Mouse (Mus musculus): ENCODE measurements at regions not wholly inside any gene's neighbourhood (a gene's known extent, or its start where the extent isn't known, plus 50 kb on each side); places are given as distances from the start of the nearest gene placed in this dataset.

DNA sequence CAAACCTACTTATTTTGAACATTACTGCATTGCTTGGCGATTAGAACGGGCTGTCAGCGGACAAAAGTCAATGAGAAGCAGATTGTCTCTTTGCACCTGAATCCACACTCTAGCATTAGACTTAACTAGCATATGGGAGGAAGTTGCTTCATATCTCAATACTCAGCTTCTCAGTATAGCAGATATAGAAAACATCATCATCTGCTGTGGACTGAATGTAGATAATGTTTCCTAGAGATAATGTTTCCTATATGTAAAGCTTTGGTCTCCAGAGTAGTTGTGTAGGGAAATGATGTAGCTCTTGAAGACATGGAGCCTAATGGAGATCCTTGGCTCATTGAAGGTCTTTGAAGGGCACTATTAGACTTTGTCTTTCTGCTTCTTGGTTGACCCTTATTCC is 267.0 kb upstream of the Rspo3 start:
- 91% methylated on average over 3 of the region's 3 CpGs for WGBS

DNA sequence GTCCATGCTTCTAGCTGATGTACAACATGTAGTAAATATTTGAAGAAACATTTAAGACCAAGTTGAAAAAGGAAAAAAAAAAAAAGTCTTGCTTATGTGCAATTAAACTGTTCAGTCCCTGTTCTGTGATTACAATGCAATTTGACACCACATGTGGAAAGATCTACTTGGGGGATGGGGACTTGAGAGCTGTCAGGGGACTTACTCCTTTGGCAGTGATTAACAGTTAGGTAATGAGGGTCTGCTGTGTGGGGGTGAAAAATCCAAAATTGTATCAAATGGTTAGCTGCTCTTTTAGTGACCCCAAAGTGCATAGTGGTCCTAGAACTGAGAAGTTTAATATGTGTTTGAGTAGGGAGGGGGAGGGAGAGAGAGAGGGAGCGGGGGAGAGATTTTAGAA is 259.0 kb upstream of the Rspo3 start:
- 96% methylated on average over 1 of the region's 1 CpGs for WGBS
- Histone ChIP-seq H3K9ac (ENCODE audit: low read length) (no peak overlapping the region), H3K27ac (ENCODE audit: low read depth, low read length) (no peak overlapping the region), H3K36me3 (ENCODE audit: control insufficient read depth, insufficient read depth, low read length) (no peaks in the 10 kb centered on the region), H3K9me3 (replicated peaks; ENCODE audit: control insufficient read depth, low read length) (no peaks in the 10 kb centered on the region), H3K4me2 (ENCODE audit: low read length) (no peak overlapping the region), H3K4me1 (ENCODE audit: control insufficient read depth, insufficient read depth, low read length) (no peaks in the 10 kb centered on the region), H3K27me3 (replicated peaks; ENCODE audit: control insufficient read depth, insufficient read depth, low read length) (no peaks in the 10 kb centered on the region), H3K4me3 (ENCODE audit: low read depth, low read length) (no peak overlapping the region)
- no peak for DNase-seq (ENCODE audit: low spot score)
- ATAC-seq = no peak

More for the DNA sequence above, 267.0 kb upstream of the Rspo3 start:
- Histone ChIP-seq H3K9ac (ENCODE audit: low read length) (no peak overlapping the region), H3K4me1 (ENCODE audit: control insufficient read depth, insufficient read depth, low read length) (no peaks in the 10 kb centered on the region), H3K9me3 (replicated peaks; ENCODE audit: control insufficient read depth, low read length) (no peaks in the 10 kb centered on the region), H3K4me2 (ENCODE audit: low read length) (no peak overlapping the region), H3K4me3 (ENCODE audit: low read depth, low read length) (no peak overlapping the region), H3K36me3 (ENCODE audit: control insufficient read depth, insufficient read depth, low read length) (no peaks in the 10 kb centered on the region), H3K27ac (ENCODE audit: low read depth, low read length) (no peak overlapping the region), H3K27me3 (replicated peaks; ENCODE audit: control insufficient read depth, insufficient read depth, low read length) (no peaks in the 10 kb centered on the region)
- DNase-seq (ENCODE audit: low spot score) (no peak), ATAC-seq (no peak)

DNA sequence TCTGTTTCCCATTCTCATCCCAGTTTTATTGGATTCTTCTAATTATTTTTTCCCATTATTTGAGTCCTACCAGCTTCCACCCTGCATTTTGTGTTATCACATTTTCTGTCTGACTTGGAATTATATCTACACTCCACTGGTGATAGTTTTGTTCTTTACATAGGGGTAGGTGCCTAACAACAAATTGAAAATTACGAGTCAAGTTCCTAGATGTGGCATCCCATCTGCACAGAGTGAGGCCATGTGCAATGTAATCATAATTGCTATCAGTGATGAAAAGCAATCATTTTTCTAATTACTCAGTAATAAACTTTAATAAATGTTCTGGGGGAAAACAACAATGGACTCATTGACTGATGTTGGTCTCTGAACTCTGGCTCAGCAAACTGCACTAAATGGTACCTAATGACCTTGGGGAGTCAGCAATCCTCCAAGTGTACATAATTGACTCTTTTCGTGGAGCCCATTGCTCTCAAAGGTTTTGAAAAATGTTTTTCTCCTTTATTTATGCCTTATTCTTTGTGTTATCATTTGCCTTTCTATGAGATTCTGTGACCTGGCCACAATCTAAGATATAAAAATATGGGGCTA is 250.6 kb upstream of the Rspo3 start:
- no peak overlapping the region for H3K4me2 ChIP-seq (ENCODE audit: low read length)
- H3K27ac ChIP-seq (ENCODE audit: low read depth, low read length) = no peak overlapping the region
- H3K9me3 ChIP-seq (replicated peaks; ENCODE audit: control insufficient read depth, low read length) = no peaks in the 10 kb centered on the region
- WGBS = 76% methylated on average over 2 of the region's 2 CpGs
- H3K9ac ChIP-seq (ENCODE audit: low read length) = no peak overlapping the region
- H3K27me3 ChIP-seq (replicated peaks; ENCODE audit: control insufficient read depth, insufficient read depth, low read length) = no peaks in the 10 kb centered on the region
- H3K4me3 ChIP-seq (ENCODE audit: low read depth, low read length) = no peak overlapping the region
- DNase-seq (ENCODE audit: low spot score) (no peak), ATAC-seq (no peak)
- H3K4me1 ChIP-seq (ENCODE audit: control insufficient read depth, insufficient read depth, low read length) = no peaks in the 10 kb centered on the region
- H3K36me3 ChIP-seq (ENCODE audit: control insufficient read depth, insufficient read depth, low read length) = no peaks in the 10 kb centered on the region

DNA sequence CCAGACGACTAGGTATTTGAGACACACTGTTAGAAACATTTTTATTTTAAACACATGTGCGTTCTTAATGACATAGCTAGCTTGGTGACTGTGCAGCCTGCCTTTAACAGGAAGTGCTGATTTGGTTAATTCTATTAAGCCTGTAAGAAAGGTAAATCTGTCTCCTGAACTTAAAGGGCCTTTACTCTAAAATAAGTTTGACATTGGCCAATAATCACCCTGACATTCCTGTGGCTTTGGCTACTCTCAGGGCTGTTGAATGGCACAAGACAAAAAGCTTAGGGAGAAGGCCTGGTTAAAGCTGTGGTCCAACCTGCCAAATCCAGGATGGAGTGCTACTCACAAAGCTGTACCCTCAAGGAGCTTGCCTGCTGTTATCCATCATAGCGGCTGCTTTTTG is 201.0 kb upstream of the Rspo3 start:
- 91% methylated on average over 3 of the region's 3 CpGs for WGBS
- DNase-seq (ENCODE audit: low spot score) = no peak
- no peak overlapping the region for H3K4me3 ChIP-seq (ENCODE audit: low read depth, low read length)

DNA sequence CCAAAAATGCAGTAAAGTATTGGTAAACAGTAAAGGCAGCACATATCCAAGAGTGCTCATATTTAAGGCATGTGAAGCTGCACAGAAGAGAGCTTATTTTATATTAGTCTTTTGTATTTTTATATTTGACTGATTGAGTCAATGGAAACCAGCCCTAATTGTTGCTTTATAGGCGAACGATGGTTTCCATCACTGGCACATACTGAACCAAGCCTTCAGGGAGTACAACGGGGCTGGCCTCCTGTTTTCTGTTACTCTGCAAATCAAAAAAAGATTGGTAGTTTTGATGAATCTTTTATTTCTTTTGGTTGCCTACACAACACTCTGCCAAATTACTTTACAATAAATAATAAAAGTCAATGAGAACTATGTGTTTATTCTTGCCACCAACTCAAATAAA is 189.7 kb upstream of the Rspo3 start:
- H3K27ac ChIP-seq (ENCODE audit: low read depth, low read length) = no peak overlapping the region
- H3K9me3 ChIP-seq (replicated peaks; ENCODE audit: control insufficient read depth, low read length) = no peaks in the 10 kb centered on the region
- ATAC-seq (no peak), DNase-seq (ENCODE audit: low spot score) (no peak)
- H3K4me3 ChIP-seq (ENCODE audit: low read depth, low read length) = no peak overlapping the region
- no peaks in the 10 kb centered on the region for H3K4me1 ChIP-seq (ENCODE audit: control insufficient read depth, insufficient read depth, low read length)
- H3K9ac ChIP-seq (ENCODE audit: low read length) = no peak overlapping the region
- no peaks in the 10 kb centered on the region for H3K27me3 ChIP-seq (replicated peaks; ENCODE audit: control insufficient read depth, insufficient read depth, low read length)
- 90% methylated on average over 3 of the region's 3 CpGs for WGBS
- H3K36me3 ChIP-seq (ENCODE audit: control insufficient read depth, insufficient read depth, low read length) = no peaks in the 10 kb centered on the region
- no peak overlapping the region for H3K4me2 ChIP-seq (ENCODE audit: low read length)

More for the DNA sequence above, 201.0 kb upstream of the Rspo3 start:
- ATAC-seq = no peak
- Histone ChIP-seq H3K4me2 (ENCODE audit: low read length) (no peak overlapping the region), H3K4me1 (ENCODE audit: control insufficient read depth, insufficient read depth, low read length) (no peaks in the 10 kb centered on the region), H3K9me3 (replicated peaks; ENCODE audit: control insufficient read depth, low read length) (no peaks in the 10 kb centered on the region), H3K27me3 (replicated peaks; ENCODE audit: control insufficient read depth, insufficient read depth, low read length) (no peaks in the 10 kb centered on the region), H3K9ac (ENCODE audit: low read length) (no peak overlapping the region), H3K36me3 (ENCODE audit: control insufficient read depth, insufficient read depth, low read length) (no peaks in the 10 kb centered on the region), H3K27ac (ENCODE audit: low read depth, low read length) (no peak overlapping the region)

DNA sequence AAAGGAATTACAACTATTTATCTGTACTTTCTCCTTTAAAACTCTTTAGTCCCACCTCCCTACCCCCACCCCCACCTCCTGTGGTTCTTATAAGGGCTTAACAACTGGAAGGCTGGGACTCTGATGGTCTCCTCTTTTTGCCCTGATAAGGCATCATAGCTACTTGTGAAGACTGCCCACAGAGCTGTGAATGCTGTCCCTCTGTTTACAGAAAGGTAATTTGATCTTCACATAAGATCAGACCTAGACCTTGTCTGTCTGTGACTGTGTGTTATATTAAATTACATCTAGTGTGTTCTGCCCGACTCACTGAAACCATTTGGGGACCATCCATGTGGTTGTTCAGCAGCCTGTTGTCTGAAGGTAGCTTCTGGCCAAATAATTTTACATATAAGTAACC is 175.3 kb upstream of the Rspo3 start:
- Histone ChIP-seq H3K9me3 (replicated peaks; ENCODE audit: control insufficient read depth, low read length) (no peaks in the 10 kb centered on the region), H3K27me3 (replicated peaks; ENCODE audit: control insufficient read depth, insufficient read depth, low read length) (no peaks in the 10 kb centered on the region), H3K4me3 (ENCODE audit: low read depth, low read length) (no peak overlapping the region), H3K27ac (ENCODE audit: low read depth, low read length) (no peak overlapping the region), H3K36me3 (ENCODE audit: control insufficient read depth, insufficient read depth, low read length) (no peaks in the 10 kb centered on the region), H3K4me2 (ENCODE audit: low read length) (no peak overlapping the region), H3K4me1 (ENCODE audit: control insufficient read depth, insufficient read depth, low read length) (no peaks in the 10 kb centered on the region), H3K9ac (ENCODE audit: low read length) (no peak overlapping the region)
- WGBS = 60% methylated on average over 1 of the region's 1 CpGs
- no peak for ATAC-seq
- no peak for DNase-seq (ENCODE audit: low spot score)

DNA sequence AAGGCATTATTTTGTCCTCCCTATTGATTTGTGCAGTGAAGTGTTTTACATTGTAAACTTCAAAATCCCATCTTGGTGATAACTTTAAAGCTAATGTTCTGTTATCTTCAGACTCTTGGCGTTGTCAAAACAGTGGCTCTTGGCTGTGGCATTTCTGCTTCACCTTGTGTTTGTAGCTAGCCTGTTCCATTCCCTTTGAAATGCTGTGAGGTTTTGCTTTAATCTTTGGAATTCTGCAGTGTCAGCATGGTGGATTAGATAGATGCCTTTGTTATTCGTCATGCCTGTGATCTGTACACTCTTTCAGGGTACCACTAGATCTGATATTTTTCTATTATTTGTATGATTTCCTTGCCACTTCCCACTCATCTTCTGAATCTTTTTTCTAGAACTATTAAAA is 173.0 kb upstream of the Rspo3 start:
- H3K36me3 ChIP-seq (ENCODE audit: control insufficient read depth, insufficient read depth, low read length) = no peaks in the 10 kb centered on the region
- H3K9ac ChIP-seq (ENCODE audit: low read length) = no peak overlapping the region
- DNase-seq (ENCODE audit: low spot score) (no peak), ATAC-seq (no peak)
- no peaks in the 10 kb centered on the region for H3K4me1 ChIP-seq (ENCODE audit: control insufficient read depth, insufficient read depth, low read length)
- H3K4me3 ChIP-seq (ENCODE audit: low read depth, low read length) = no peak overlapping the region
- no peak overlapping the region for H3K4me2 ChIP-seq (ENCODE audit: low read length)
- no peaks in the 10 kb centered on the region for H3K27me3 ChIP-seq (replicated peaks; ENCODE audit: control insufficient read depth, insufficient read depth, low read length)
- H3K27ac ChIP-seq (ENCODE audit: low read depth, low read length) = no peak overlapping the region
- H3K9me3 ChIP-seq (replicated peaks; ENCODE audit: control insufficient read depth, low read length) = no peaks in the 10 kb centered on the region
- 57% methylated on average over 2 of the region's 2 CpGs for WGBS

DNA sequence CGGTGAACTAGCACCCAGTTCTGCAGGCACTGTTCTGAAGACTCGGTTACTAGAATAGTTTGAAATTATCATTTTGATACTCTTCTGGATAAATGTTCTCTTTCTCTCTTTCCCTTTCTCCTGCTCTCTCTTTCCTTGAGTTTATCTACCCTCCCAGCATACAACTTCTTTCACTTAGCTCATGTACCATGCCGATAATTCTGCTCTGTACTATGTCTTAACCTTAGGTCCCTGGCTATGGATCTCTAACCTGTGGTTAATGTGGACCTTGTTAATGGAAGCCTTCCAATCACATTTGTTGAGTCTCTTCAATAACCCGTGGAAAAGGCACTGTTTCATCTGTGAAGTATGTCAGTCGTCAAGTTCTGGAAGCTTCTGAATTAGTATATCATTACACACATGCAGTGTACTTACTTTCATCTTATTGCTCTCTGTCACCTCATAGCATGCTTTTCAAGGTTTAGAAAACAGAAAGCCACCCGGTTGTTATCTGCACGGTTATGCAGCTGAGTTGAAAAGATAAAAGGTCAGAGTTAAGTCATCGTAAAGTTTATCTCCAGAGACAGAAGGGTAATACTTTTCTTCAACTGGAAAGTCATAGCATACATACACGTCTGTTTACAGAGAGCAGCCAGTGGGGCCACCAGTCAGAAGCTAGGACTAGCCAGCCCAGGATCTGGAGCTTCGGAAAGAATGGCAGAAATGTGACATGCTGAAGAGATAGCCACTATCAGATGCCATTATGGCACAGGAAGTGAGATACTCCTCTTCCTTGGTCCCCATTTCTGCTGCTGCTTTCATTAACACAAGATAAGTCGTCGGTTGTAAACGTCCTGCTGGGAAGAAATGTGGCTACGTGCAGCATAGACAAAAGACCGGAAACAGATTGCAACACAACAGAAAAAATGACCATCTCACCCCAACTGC is 157.6 kb upstream of the Rspo3 start:
- Histone ChIP-seq H3K9ac (ENCODE audit: low read length) (no peak overlapping the region), H3K27ac (ENCODE audit: low read depth, low read length) (no peak overlapping the region), H3K4me3 (ENCODE audit: low read depth, low read length) (no peak overlapping the region), H3K27me3 (replicated peaks; ENCODE audit: control insufficient read depth, insufficient read depth, low read length) (no peaks in the 10 kb centered on the region), H3K4me1 (ENCODE audit: control insufficient read depth, insufficient read depth, low read length) (no peaks in the 10 kb centered on the region), H3K36me3 (ENCODE audit: control insufficient read depth, insufficient read depth, low read length) (no peaks in the 10 kb centered on the region), H3K9me3 (replicated peaks; ENCODE audit: control insufficient read depth, low read length) (no peaks in the 10 kb centered on the region), H3K4me2 (ENCODE audit: low read length) (no peak overlapping the region)
- ATAC-seq = no peak
- no peak for DNase-seq (ENCODE audit: low spot score)
- WGBS = 86% methylated on average over 15 of the region's 15 CpGs

DNA sequence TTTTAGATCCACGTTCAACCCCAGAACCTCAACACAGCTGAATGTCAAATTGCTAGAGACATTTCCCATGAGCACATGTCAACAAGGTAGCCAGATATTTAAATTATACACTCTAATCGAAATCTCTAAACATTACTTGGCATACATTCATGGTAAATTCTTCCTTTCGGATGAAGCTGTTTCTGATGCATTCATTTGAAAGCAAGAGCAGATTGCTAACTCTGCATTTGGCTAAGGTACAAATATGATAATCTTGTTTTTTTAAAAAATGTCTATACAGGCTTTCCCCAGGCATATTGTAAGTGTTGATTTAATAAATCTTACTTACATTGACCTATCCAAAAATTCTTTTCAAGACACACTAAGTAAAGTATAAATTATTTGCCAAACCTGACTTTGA is 153.9 kb upstream of the Rspo3 start:
- Histone ChIP-seq H3K27ac (ENCODE audit: low read depth, low read length) (no peak overlapping the region), H3K4me3 (ENCODE audit: low read depth, low read length) (no peak overlapping the region), H3K4me2 (ENCODE audit: low read length) (no peak overlapping the region), H3K9ac (ENCODE audit: low read length) (no peak overlapping the region), H3K27me3 (replicated peaks; ENCODE audit: control insufficient read depth, insufficient read depth, low read length) (no peaks in the 10 kb centered on the region), H3K9me3 (replicated peaks; ENCODE audit: control insufficient read depth, low read length) (no peaks in the 10 kb centered on the region), H3K4me1 (ENCODE audit: control insufficient read depth, insufficient read depth, low read length) (no peaks in the 10 kb centered on the region), H3K36me3 (ENCODE audit: control insufficient read depth, insufficient read depth, low read length) (no peaks in the 10 kb centered on the region)
- DNase-seq (ENCODE audit: low spot score) (peak; percentile 72), ATAC-seq (no peak)
- WGBS = 73% methylated on average over 3 of the region's 3 CpGs

All from forebrain, embryonic 14.5 days (tissue).